Mouse (Mus musculus) stomach, postnatal 0 days (tissue): ENCODE results near the gene Abhd17b. TPM values are rescaled to one million over a fixed set of nuclear protein-coding genes. Genes with fewer than 3 reads are reported as not detected.

ENCODE experiments used
- ATAC-seq: fragments of 200-750 bp; cut with Nextera tagmentation; 2 replicates; pipeline ENCODE4 v1.8.0; 2017; ENCODE audit not compliant: low FRiP score, low TSS enrichment
- DNase-seq: peaks from one replicate; pipeline ENCODE4 v3.0.0-alpha.2; 2016; ENCODE audit warnings: low spot score
- H3K27ac ChIP-seq: fragments of 300-500 bp; sonication (generic); replicated peaks from 2 replicates; pipeline ENCODE4 v1.5.1; 2014; ENCODE audit warnings: mild to moderate bottlenecking, control low read depth
- H3K27me3 ChIP-seq: fragments of 300-500 bp; sonication (generic); 2 replicates; pipeline ENCODE4 v1.6.1; 2014; ENCODE audit warnings: low read length; ENCODE audit not compliant: control insufficient read depth, insufficient read depth
- H3K36me3 ChIP-seq: fragments of 300-500 bp; sonication (generic); 2 replicates; pipeline ENCODE4 v1.6.1; 2014; ENCODE audit warnings: low read length, mixed read lengths; ENCODE audit not compliant: control insufficient read depth, insufficient read depth
- H3K4me1 ChIP-seq: fragments of 300-500 bp; sonication (generic); replicated peaks from 2 replicates; pipeline ENCODE4 v1.6.1; 2014; ENCODE audit warnings: antibody characterized with exemption; ENCODE audit not compliant: control insufficient read depth, insufficient read depth
- H3K4me2 ChIP-seq: fragments of 300-500 bp; sonication (generic); replicated peaks from 2 replicates; pipeline ENCODE4 v1.6.1; 2014; ENCODE audit warnings: low read depth, mild to moderate bottlenecking, control low read depth, moderate library complexity
- H3K4me3 ChIP-seq: fragments of 300-500 bp; sonication (generic); 2 replicates; pipeline ENCODE4 v1.5.1; 2014; ENCODE audit warnings: low read depth, low read length, control low read depth
- H3K9ac ChIP-seq: fragments of 300-500 bp; sonication (generic); 2 replicates; pipeline ENCODE4 v1.6.1; 2014; ENCODE audit warnings: mild to moderate bottlenecking, low read length, control low read depth, mixed read lengths
- H3K9me3 ChIP-seq: fragments of 300-500 bp; sonication (generic); 2 replicates; pipeline ENCODE4 v1.6.1; 2016; ENCODE audit warnings: low read length; ENCODE audit not compliant: control insufficient read depth
- CTCF ChIP-seq: IDR thresholded peaks from 2 replicates; pipeline ENCODE4 v1.5.1; 2016; ENCODE audit warnings: antibody characterized with exemption, low read depth, mild to moderate bottlenecking, moderate library complexity
- EP300 ChIP-seq: optimal IDR thresholded peaks from 2 replicates; pipeline ENCODE3; 2016; ENCODE audit warnings: antibody characterized with exemption
- WGBS: fragments of 180-500 bp; shearing (Covaris S2); extraction: QIAGEN DNeasy Blood & Tissue Kit; methylation state at CpG from one replicate; pipeline ENCODE4 v1.1.7; 2014; 5-methylcytosine and 5-hydroxymethylcytosine counted together
- polyA plus RNA-seq: library from polyadenylated mRNA; unstranded; fragments of >200 nt; fragmentation: Nextera tagmentation; extraction: Ambion mirVana; gene quantifications from 2 replicates; pipeline ENCODE4 v1.2.1, GENCODE M21; 2015

The Abhd17b gene
- 19.3 and 22.6 TPM in 2 replicates for polyA plus RNA-seq

- no peak for TF ChIP-seq EP300
- peak; percentile 53 for TF ChIP-seq CTCF
- Histone ChIP-seq H3K9ac (peak within 1 kb of the TSS; percentile 94), H3K4me2 (peak within 1 kb of the TSS; percentile 77), H3K9me3 (no peaks in the 10 kb centered on the region), H3K27me3 (no peaks in the 10 kb centered on the region), H3K4me1 (peaks cover 3% of the 10 kb centered on the region; the same call in 1 of the 2 replicates), H3K36me3 (no peaks in the 10 kb centered on the region), H3K4me3 (peak within 1 kb of the TSS; percentile 92), H3K27ac (peak within 1 kb of the TSS; percentile 98)
- WGBS: under 1% methylated on average over 70 of the region's 105 CpGs
- ATAC-seq (peak; percentile 36), DNase-seq (peak; percentile 71)
These were observed at the start of gene Abhd17b for GRCm38 (mm10) chr19:21653172-21653981. TSS of gene Abhd17b (plus strand) at chr19:21653185.

GRCm38 (mm10) chr19:21603836-21604235 lies 49.1 kb upstream of the Abhd17b start:
- 0 out of 2 replicates have a peak overlapping the region, but pooled peaks have one; percentile 25 for H3K27ac ChIP-seq

GRCm38 (mm10) chr19:21605294-21605693 lies 47.7 kb upstream of the Abhd17b start:
- Histone ChIP-seq H3K4me2 (no peak overlapping the region), H3K27me3 (no peaks in the 10 kb centered on the region), H3K27ac (no peak overlapping the region), H3K9me3 (no peaks in the 10 kb centered on the region), H3K4me3 (no peak overlapping the region), H3K36me3 (no peaks in the 10 kb centered on the region), H3K4me1 (no peaks in the 10 kb centered on the region), H3K9ac (no peak overlapping the region)
- WGBS: 66% methylated on average over 3 of the region's 3 CpGs
- no peak for ATAC-seq
- no peak for DNase-seq
- no peak for TF ChIP-seq CTCF
- TF ChIP-seq EP300: no peak

More at GRCm38 (mm10) chr19:21603836-21604235, 49.1 kb upstream of the Abhd17b start:
- H3K4me3 ChIP-seq: no peak overlapping the region
- no peaks in the 10 kb centered on the region for H3K27me3 ChIP-seq
- no peaks in the 10 kb centered on the region for H3K36me3 ChIP-seq
- WGBS: 43% methylated on average over 3 of the region's 3 CpGs
- peak; percentile 90 for ATAC-seq
- no peak overlapping the region for H3K4me2 ChIP-seq
- DNase-seq: peak; percentile 41
- H3K4me1 ChIP-seq: peaks cover 5% of the 10 kb centered on the region; the same call in 1 of the 2 replicates
- no peaks in the 10 kb centered on the region for H3K9me3 ChIP-seq
- TF ChIP-seq CTCF: no peak
- no peak for TF ChIP-seq EP300
- no peak overlapping the region for H3K9ac ChIP-seq

- WGBS: 79% methylated on average over 6 of the region's 6 CpGs
- TF ChIP-seq EP300 (no peak), CTCF (no peak)
- Histone ChIP-seq H3K9me3 (no peaks in the 10 kb centered on the region), H3K36me3 (no peaks in the 10 kb centered on the region), H3K9ac (no peak overlapping the region), H3K27me3 (no peaks in the 10 kb centered on the region), H3K27ac (no peak overlapping the region), H3K4me2 (no peak overlapping the region), H3K4me3 (no peak overlapping the region), H3K4me1 (no peaks in the 10 kb centered on the region)
- ATAC-seq (no peak), DNase-seq (no peak)
These were observed 42.7 kb upstream of the Abhd17b start for GRCm38 (mm10) chr19:21610240-21610639.

- no peak overlapping the region for H3K4me3 ChIP-seq
- no peak overlapping the region for H3K4me2 ChIP-seq
- H3K9ac ChIP-seq: no peak overlapping the region
- WGBS: 52% methylated on average over 6 of the region's 6 CpGs
- H3K9me3 ChIP-seq: no peaks in the 10 kb centered on the region
- no peaks in the 10 kb centered on the region for H3K27me3 ChIP-seq
- DNase-seq (no peak), ATAC-seq (no peak)
- no peaks in the 10 kb centered on the region for H3K4me1 ChIP-seq
- no peak overlapping the region for H3K27ac ChIP-seq
- no peaks in the 10 kb centered on the region for H3K36me3 ChIP-seq
- TF ChIP-seq EP300 (no peak), CTCF (no peak)
These were observed 41.7 kb upstream of the Abhd17b start for GRCm38 (mm10) chr19:21611297-21611696.
